In genomic region chr17:33826850-33827249, GRCm38 (mm10) we compare ENCODE assay signal across 9 mouse cellular contexts. TPM values are rescaled to one million over a fixed set of nuclear protein-coding genes. Genes with fewer than 3 reads are reported as not detected.
DNase-seq lines count a peak whose midpoint lies in the region; ATAC-seq and TF ChIP-seq lines count a peak whose summit lies in the region.
"Had no signal": no experiment of that assay in that cellular context is flagged by ENCODE, and none has a peak within 500 bp of the region (broad histone marks: within the 10 kb centered on the region; RNA-seq: fewer than 3 reads in every experiment).

No protein-coding gene starts in this region.

- no peak overlapping the region for H3K27ac ChIP-seq in midbrain, embryonic 10.5 days (replicated peaks)
- no peak overlapping the region for H3K27ac ChIP-seq in midbrain, embryonic 16.5 days (ENCODE audit: low read length)
- H3K27ac ChIP-seq in limb, embryonic 14.5 days (replicated peaks; ENCODE audit: low read depth, low read length): no peak overlapping the region
- H3K27ac ChIP-seq: heart, embryonic 13.5 days had no signal

- 0% methylated on average over 3 of the region's 3 CpGs for WGBS in midbrain, embryonic 10.5 days
- under 1% methylated on average over 3 of the region's 3 CpGs for WGBS in midbrain, embryonic 16.5 days
- WGBS in limb, embryonic 14.5 days: 1% methylated on average over 3 of the region's 3 CpGs

- no peak overlapping the region for H3K4me2 ChIP-seq in midbrain, embryonic 16.5 days (ENCODE audit: low read length)
- H3K4me2 ChIP-seq in limb, embryonic 14.5 days (replicated peaks; ENCODE audit: low read depth, low read length, severe bottlenecking): no peak overlapping the region
- H3K4me2 ChIP-seq: heart, embryonic 13.5 days had no signal

- ATAC-seq in midbrain, embryonic 16.5 days: no peak
- ATAC-seq in limb, embryonic 14.5 days (ENCODE audit: low FRiP score, low read depth): no peak

- H3K4me3 ChIP-seq in midbrain, embryonic 10.5 days: no peak overlapping the region
- no peak overlapping the region for H3K4me3 ChIP-seq in midbrain, embryonic 16.5 days (ENCODE audit: low read depth, low read length)
- no peak overlapping the region for H3K4me3 ChIP-seq in limb, embryonic 14.5 days (replicated peaks; ENCODE audit: low read length)
- H3K4me3 ChIP-seq: heart, embryonic 13.5 days had no signal

- H3K36me3 ChIP-seq in midbrain, embryonic 10.5 days: peaks cover 70% of the 10 kb centered on the region
- H3K36me3 ChIP-seq in midbrain, embryonic 16.5 days (ENCODE audit: control insufficient read depth, insufficient read depth, low read length): peaks cover 18% of the 10 kb centered on the region
- peaks cover 55% of the 10 kb centered on the region for H3K36me3 ChIP-seq in limb, embryonic 14.5 days (ENCODE audit: control insufficient read depth, insufficient read depth, low read length)

- no peak overlapping the region for H3K9ac ChIP-seq in midbrain, embryonic 16.5 days (ENCODE audit: low read depth, low read length)
- no peak overlapping the region for H3K9ac ChIP-seq in limb, embryonic 14.5 days (ENCODE audit: low read depth, low read length, severe bottlenecking)
- H3K9ac ChIP-seq: heart, embryonic 13.5 days had no signal

- peaks cover 31% of the 10 kb centered on the region for H3K4me1 ChIP-seq in midbrain, embryonic 10.5 days
- H3K4me1 ChIP-seq in midbrain, embryonic 16.5 days (ENCODE audit: control insufficient read depth, insufficient read depth, low read length): peaks cover 27% of the 10 kb centered on the region
- H3K4me1 ChIP-seq in limb, embryonic 14.5 days (ENCODE audit: control insufficient read depth, insufficient read depth, low read length): peaks cover 8% of the 10 kb centered on the region

- H3K9me3 ChIP-seq in midbrain, embryonic 10.5 days (replicated peaks): no peaks in the 10 kb centered on the region
- H3K9me3 ChIP-seq in midbrain, embryonic 16.5 days (replicated peaks; ENCODE audit: control insufficient read depth, low read length, poor library complexity, severe bottlenecking): no peaks in the 10 kb centered on the region
- no peaks in the 10 kb centered on the region for H3K9me3 ChIP-seq in limb, embryonic 14.5 days (ENCODE audit: control insufficient read depth, low read length)
- H3K9me3 ChIP-seq: heart, embryonic 13.5 days had no signal

- no peaks in the 10 kb centered on the region for H3K27me3 ChIP-seq in midbrain, embryonic 10.5 days (ENCODE audit: low read depth, poor library complexity, severe bottlenecking)
- no peaks in the 10 kb centered on the region for H3K27me3 ChIP-seq in midbrain, embryonic 16.5 days (ENCODE audit: control insufficient read depth, insufficient read depth, low read depth, low read length)
- no peaks in the 10 kb centered on the region for H3K27me3 ChIP-seq in limb, embryonic 14.5 days (ENCODE audit: control insufficient read depth, insufficient read depth, low read length)
- H3K27me3 ChIP-seq: heart, embryonic 13.5 days had no signal

- no peak for TF ChIP-seq POLR2A in limb, embryonic 14.5 days (IDR thresholded peaks at IDR 0.05; ENCODE audit: borderline replicate concordance, extremely low read depth, insufficient read depth, insufficient read length)

- DNase-seq in midbrain, embryonic 10.5 days (ENCODE audit: low spot score): peak; percentile 67
- DNase-seq in ZHBTc4 (ENCODE audit: low read depth, low spot score): peak; percentile 85
- peak; percentile 81 for DNase-seq in embryo, embryonic 10 days (ENCODE audit: low spot score)
- DNase-seq in heart, postnatal 4 days: peak; percentile 87
- DNase-seq in limb, embryonic 14.5 days (ENCODE audit: low spot score): peak; percentile 84
- DNase-seq in retina, postnatal 7 days (ENCODE audit: low read depth, low spot score): peak; percentile 62
- DNase-seq in yolk sac, embryonic 10.5 days (ENCODE audit: low spot score): peak; percentile 57

RNA-seq across cellular contexts. Expression of gene Ndufa7, which starts 2.5 kb away (rescaled TPM):
- polyA plus RNA-seq in midbrain, embryonic 10.5 days (2016; fragmentation: Nextera tagmentation; extraction: Ambion mirVana): 496 and 518 TPM in 2 replicates
- polyA plus RNA-seq in midbrain, embryonic 16.5 days (2015; fragmentation: Nextera tagmentation; extraction: Ambion mirVana): 428 and 439 TPM in 2 replicates
- total RNA-seq in heart, postnatal 4 days (2021): 100 to 1,000 TPM; 423 to 447 TPM
- polyA plus RNA-seq in limb, embryonic 14.5 days (2012; rRNA removed): 302 and 363 TPM in 2 replicates
- 505 and 530 TPM in 2 replicates for polyA plus RNA-seq in limb, embryonic 14.5 days (2014; fragmentation: Nextera tagmentation; extraction: Ambion mirVana)

RNA-seq across cellular contexts. Expression of gene Rps28, which starts 2.5 kb away (rescaled TPM):
- 699 and 827 TPM in 2 replicates for polyA plus RNA-seq in midbrain, embryonic 10.5 days (2016; fragmentation: Nextera tagmentation; extraction: Ambion mirVana)
- 407 and 416 TPM in 2 replicates for polyA plus RNA-seq in midbrain, embryonic 16.5 days (2015; fragmentation: Nextera tagmentation; extraction: Ambion mirVana)
- total RNA-seq in heart, postnatal 4 days (2021): 1,000 to 10,000 TPM; 1,097 to 1,179 TPM
- polyA plus RNA-seq in limb, embryonic 14.5 days (2012; rRNA removed): 1,470 and 1,488 TPM in 2 replicates
- polyA plus RNA-seq in limb, embryonic 14.5 days (2014; fragmentation: Nextera tagmentation; extraction: Ambion mirVana): 1,253 and 1,319 TPM in 2 replicates

RNA-seq across cellular contexts. Expression of gene Cd320, which starts 16.0 kb away (rescaled TPM):
- polyA plus RNA-seq in midbrain, embryonic 10.5 days (2016; fragmentation: Nextera tagmentation; extraction: Ambion mirVana): 82.0 and 82.4 TPM in 2 replicates
- 49.9 and 52.4 TPM in 2 replicates for polyA plus RNA-seq in midbrain, embryonic 16.5 days (2015; fragmentation: Nextera tagmentation; extraction: Ambion mirVana)
- total RNA-seq in heart, postnatal 4 days (2021): 10 to 100 TPM; 16.8 to 21.4 TPM
- polyA plus RNA-seq in limb, embryonic 14.5 days (2012; rRNA removed): 42.9 and 45.9 TPM in 2 replicates
- polyA plus RNA-seq in limb, embryonic 14.5 days (2014; fragmentation: Nextera tagmentation; extraction: Ambion mirVana): 57.9 and 59.4 TPM in 2 replicates

RNA-seq across cellular contexts. Expression of gene Kank3, which starts 16.5 kb away (rescaled TPM):
- 24.6 and 29.4 TPM in 2 replicates for polyA plus RNA-seq in midbrain, embryonic 10.5 days (2016; fragmentation: Nextera tagmentation; extraction: Ambion mirVana)
- polyA plus RNA-seq in midbrain, embryonic 16.5 days (2015; fragmentation: Nextera tagmentation; extraction: Ambion mirVana): 49.0 and 52.6 TPM in 2 replicates
- total RNA-seq in heart, postnatal 4 days (2021): 10 to 100 TPM; 57.5 to 58.5 TPM
- polyA plus RNA-seq in limb, embryonic 14.5 days (2012; rRNA removed): 45.3 and 52.3 TPM in 2 replicates
- 31.1 and 32.1 TPM in 2 replicates for polyA plus RNA-seq in limb, embryonic 14.5 days (2014; fragmentation: Nextera tagmentation; extraction: Ambion mirVana)

RNA-seq across cellular contexts. Expression of gene Angptl4, which starts 45.2 kb away (rescaled TPM):
- polyA plus RNA-seq in midbrain, embryonic 10.5 days (2016; fragmentation: Nextera tagmentation; extraction: Ambion mirVana): 17.7 and 20.7 TPM in 2 replicates
- 16.8 and 17.4 TPM in 2 replicates for polyA plus RNA-seq in midbrain, embryonic 16.5 days (2015; fragmentation: Nextera tagmentation; extraction: Ambion mirVana)
- 10 to 100 TPM; 29.1 to 35.0 TPM for total RNA-seq in heart, postnatal 4 days (2021)
- polyA plus RNA-seq in limb, embryonic 14.5 days (2012; rRNA removed): 29.7 and 32.6 TPM in 2 replicates
- 44.2 and 61.1 TPM in 2 replicates for polyA plus RNA-seq in limb, embryonic 14.5 days (2014; fragmentation: Nextera tagmentation; extraction: Ambion mirVana)
